Mouse (Mus musculus) midbrain, embryonic 10.5 days (tissue): Measurements from ENCODE around the gene Unc13b. TPM values are rescaled to one million over a fixed set of nuclear protein-coding genes. Genes with fewer than 3 reads are reported as not detected.
A peak's percentile ranks its signal among the peaks of the same experiment; 100 is the strongest.

ENCODE experiments used
- DNase-seq: peaks from one replicate; pipeline ENCODE4 v3.0.0-alpha.2; 2017; ENCODE audit warnings: low spot score
- H3K27ac ChIP-seq: fragments of 300-500 bp; sonication (generic); replicated peaks from 2 replicates; pipeline ENCODE4 v1.5.1; 2016; ENCODE audit warnings: mild to moderate bottlenecking
- H3K27me3 ChIP-seq: fragments of 300-500 bp; sonication (generic); 2 replicates; pipeline ENCODE4 v1.6.1; 2016; ENCODE audit warnings: low read depth, mild to moderate bottlenecking; ENCODE audit not compliant: poor library complexity, severe bottlenecking
- H3K36me3 ChIP-seq: fragments of 300-500 bp; sonication (generic); 2 replicates; pipeline ENCODE4 v1.6.1; 2016; ENCODE audit warnings: mild to moderate bottlenecking, moderate library complexity
- H3K4me1 ChIP-seq: fragments of 300-500 bp; sonication (generic); 2 replicates; pipeline ENCODE4 v1.6.1; 2016
- H3K4me3 ChIP-seq: fragments of 300-500 bp; sonication (generic); 2 replicates; pipeline ENCODE4 v1.5.1; 2016; ENCODE audit warnings: mild to moderate bottlenecking, moderate library complexity
- H3K9me3 ChIP-seq: fragments of 300-500 bp; sonication (generic); replicated peaks from 2 replicates; pipeline ENCODE4 v1.6.1; 2016; ENCODE audit warnings: mild to moderate bottlenecking
- WGBS: fragments of 180-500 bp; shearing (Covaris S2); methylation state at CpG from one replicate; pipeline ENCODE4 v1.1.7; 2016; 5-methylcytosine and 5-hydroxymethylcytosine counted together
- polyA plus RNA-seq: library from polyadenylated mRNA; unstranded; fragments of >200 nt; fragmentation: Nextera tagmentation; extraction: Ambion mirVana; gene quantifications from 2 replicates; pipeline ENCODE4 v1.2.1, GENCODE M21; 2016

Unc13b gene
- polyA plus RNA-seq, 1 experiment from 2014 or later: 9.9 TPM

DNA sequence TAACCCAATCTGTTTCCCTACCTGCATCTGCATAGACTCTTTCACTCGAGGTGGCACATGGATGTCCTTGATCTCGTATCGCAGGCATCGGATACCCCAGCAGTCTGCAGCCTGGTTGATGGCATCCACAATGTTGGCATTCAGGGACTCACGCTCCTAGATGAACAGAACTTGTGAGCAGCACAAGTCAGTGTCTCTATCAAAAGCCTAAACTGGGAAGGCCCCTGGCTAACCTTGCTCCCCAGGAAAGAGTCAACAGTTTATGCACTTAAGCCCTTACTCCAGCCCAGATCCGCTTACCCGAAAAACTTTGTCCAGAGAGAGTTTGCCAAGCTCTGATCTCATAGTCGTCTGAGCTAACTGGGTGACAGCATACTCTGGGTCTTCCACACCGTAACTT, 29.0 kb upstream of the Unc13b start:
- 95% methylated on average over 9 of the region's 9 CpGs for WGBS
- peaks cover 47% of the 10 kb centered on the region for H3K4me1 ChIP-seq
- no peaks in the 10 kb centered on the region for H3K9me3 ChIP-seq
- H3K36me3 ChIP-seq: peaks cover 62% of the 10 kb centered on the region
- H3K4me3 ChIP-seq: peak overlapping the region; percentile 86; the same call in 1 of the 2 replicates
- no peaks in the 10 kb centered on the region for H3K27me3 ChIP-seq
- no peak for DNase-seq
- no peak overlapping the region for H3K27ac ChIP-seq

DNA sequence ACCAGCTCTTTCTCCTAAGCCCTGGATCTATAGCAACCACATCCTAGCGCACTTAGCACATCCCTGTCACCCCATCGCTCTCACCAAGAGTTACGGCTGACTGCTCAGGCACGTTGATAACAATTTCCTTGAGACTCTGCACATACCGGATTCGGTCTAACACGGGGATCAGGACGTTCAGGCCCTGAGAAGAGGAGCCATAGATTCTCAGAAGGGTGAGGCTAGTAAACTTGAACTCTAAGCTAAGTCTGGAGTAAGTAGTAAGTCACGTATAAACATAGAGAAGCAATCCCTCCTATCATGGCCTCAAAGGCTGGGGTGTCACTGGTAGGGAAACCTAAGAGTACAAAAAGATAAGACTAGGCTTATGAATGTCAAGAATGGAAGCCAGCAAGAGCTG, 28.4 kb upstream of the Unc13b start:
- Histone ChIP-seq H3K9me3 (no peaks in the 10 kb centered on the region), H3K27me3 (no peaks in the 10 kb centered on the region), H3K27ac (peak overlapping the region; percentile 94), H3K4me1 (peaks cover 41% of the 10 kb centered on the region), H3K4me3 (peak overlapping the region; percentile 86), H3K36me3 (peaks cover 68% of the 10 kb centered on the region)
- no peak for DNase-seq
- 79% methylated on average over 9 of the region's 9 CpGs for WGBS

DNA sequence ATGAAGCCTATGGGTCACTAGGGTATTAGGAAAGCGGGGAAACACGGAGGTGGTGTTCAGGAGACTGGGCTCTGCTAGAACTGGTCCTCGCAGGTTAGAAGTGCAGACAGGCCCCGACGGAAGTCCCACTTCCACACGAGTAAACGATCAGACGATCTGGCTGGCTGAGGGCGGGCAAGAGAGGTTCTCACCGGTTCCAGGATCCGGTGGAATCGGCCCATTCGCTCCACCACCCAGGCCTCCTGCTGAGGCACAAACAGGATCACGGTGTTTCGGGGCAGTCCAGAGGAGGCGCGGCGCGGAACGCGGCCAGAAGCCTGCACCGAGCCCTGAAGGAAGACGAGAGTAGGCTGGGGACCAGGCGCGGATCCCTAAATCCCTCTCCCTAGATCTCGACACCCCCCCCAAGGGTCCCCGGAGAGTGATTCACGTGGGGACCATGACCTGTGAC, 27.9 kb upstream of the Unc13b start:
- WGBS: 2% methylated on average over 28 of the region's 28 CpGs

DNA sequence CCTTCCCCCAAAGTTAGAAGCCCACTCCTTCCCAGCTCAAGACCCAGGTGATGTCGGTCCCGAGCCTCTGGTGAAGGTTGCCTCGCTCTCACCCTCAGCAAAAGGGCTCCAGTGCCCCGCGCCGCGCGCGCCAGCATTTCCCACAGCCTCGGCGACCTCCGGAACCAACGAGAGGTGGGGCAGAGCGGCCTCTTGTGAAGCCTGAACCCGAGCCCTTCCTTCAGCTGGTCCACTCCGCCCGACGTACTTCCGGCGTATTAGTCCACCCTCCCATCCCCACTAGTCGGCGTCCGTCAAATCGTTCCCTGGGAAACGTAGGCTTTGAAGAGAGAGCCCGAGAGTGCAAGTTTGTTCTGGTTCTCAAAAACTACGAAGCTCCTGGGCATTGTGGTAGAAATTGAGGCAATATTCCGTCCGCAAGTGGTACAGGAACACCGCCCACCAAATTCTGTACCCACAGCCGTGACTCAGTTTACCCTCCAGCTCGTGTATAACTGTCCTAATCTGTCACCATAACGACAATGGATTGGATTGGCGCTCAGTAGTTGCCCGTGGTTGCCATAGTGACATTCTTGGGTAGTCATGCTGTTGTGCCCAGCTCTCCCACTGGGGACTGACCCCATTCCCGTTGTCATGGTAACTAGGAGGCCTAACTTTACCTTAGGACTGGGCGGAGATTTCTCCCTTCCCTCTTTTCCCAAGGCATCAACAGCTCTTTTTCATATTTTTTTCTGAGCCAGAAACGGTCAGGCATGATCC, 27.3 kb upstream of the Unc13b start, which contains the start of gene Stoml2:
Gene Stoml2, minus strand, starts transcription at position 474 of the 759 bp plus-strand sequence.
- Histone ChIP-seq H3K27me3 (no peaks in the 10 kb centered on the region), H3K4me3 (peak within 1 kb of the TSS; percentile 86), H3K27ac (peak within 1 kb of the TSS; percentile 94), H3K9me3 (no peaks in the 10 kb centered on the region), H3K4me1 (peaks cover 35% of the 10 kb centered on the region), H3K36me3 (peaks cover 79% of the 10 kb centered on the region)
- under 1% methylated on average over 38 of the region's 38 CpGs for WGBS
- DNase-seq: peak; percentile 92

More for the DNA sequence above, 27.9 kb upstream of the Unc13b start:
- H3K36me3 ChIP-seq: peaks cover 73% of the 10 kb centered on the region
- peak overlapping the region; percentile 86 for H3K4me3 ChIP-seq
- DNase-seq: no peak
- H3K27me3 ChIP-seq: no peaks in the 10 kb centered on the region
- no peaks in the 10 kb centered on the region for H3K9me3 ChIP-seq
- peak overlapping the region; percentile 94 for H3K27ac ChIP-seq
- peaks cover 36% of the 10 kb centered on the region for H3K4me1 ChIP-seq

GRCm38 (mm10) chr4:43032501-43032900, 26.3 kb upstream of the Unc13b start:
- Histone ChIP-seq H3K9me3 (no peaks in the 10 kb centered on the region), H3K27me3 (no peaks in the 10 kb centered on the region), H3K27ac (peak overlapping the region; percentile 94), H3K4me3 (no peak overlapping the region), H3K4me1 (peaks cover 39% of the 10 kb centered on the region), H3K36me3 (peaks cover 76% of the 10 kb centered on the region)
- WGBS: 92% methylated on average over 1 of the region's 1 CpGs
- DNase-seq: no peak

GRCm38 (mm10) chr4:43033481-43033880, 25.3 kb upstream of the Unc13b start:
- H3K27ac ChIP-seq: no peak overlapping the region
- H3K9me3 ChIP-seq: no peaks in the 10 kb centered on the region
- no peaks in the 10 kb centered on the region for H3K27me3 ChIP-seq
- H3K4me1 ChIP-seq: peaks cover 48% of the 10 kb centered on the region
- H3K36me3 ChIP-seq: peaks cover 66% of the 10 kb centered on the region
- DNase-seq: no peak
- WGBS: 88% methylated on average over 14 of the region's 14 CpGs
- no peak overlapping the region for H3K4me3 ChIP-seq

- H3K27ac ChIP-seq: no peak overlapping the region
- WGBS: 95% methylated on average over 6 of the region's 6 CpGs
- no peaks in the 10 kb centered on the region for H3K27me3 ChIP-seq
- H3K36me3 ChIP-seq: peaks cover 49% of the 10 kb centered on the region
- no peak for DNase-seq
- no peaks in the 10 kb centered on the region for H3K9me3 ChIP-seq
- H3K4me1 ChIP-seq: peaks cover 59% of the 10 kb centered on the region
- no peak overlapping the region for H3K4me3 ChIP-seq
These were observed 22.9 kb upstream of the Unc13b start for GRCm38 (mm10) chr4:43035851-43036250.

DNA sequence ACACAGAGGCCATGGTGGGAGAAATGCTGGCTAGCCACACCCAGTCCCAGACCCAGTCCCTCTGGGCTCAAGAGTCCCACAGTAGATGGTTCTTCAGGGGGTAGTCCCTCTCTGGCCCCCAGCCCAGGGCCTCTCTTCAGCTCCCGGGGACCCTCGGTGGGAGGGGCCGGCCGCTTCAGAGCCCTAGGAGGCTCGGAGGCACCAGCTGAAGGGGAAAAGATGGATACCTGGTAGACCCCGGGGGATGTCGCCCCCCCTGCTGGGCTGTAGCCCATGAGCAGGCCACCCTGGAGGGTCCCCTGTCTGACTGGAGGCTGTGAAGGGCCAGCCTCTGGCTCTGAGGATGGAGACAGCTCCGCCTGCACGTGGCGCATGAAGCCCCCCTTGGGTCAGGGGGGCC, 22.4 kb upstream of the Unc13b start:
- Histone ChIP-seq H3K27ac (no peak overlapping the region), H3K4me1 (peaks cover 63% of the 10 kb centered on the region), H3K27me3 (no peaks in the 10 kb centered on the region), H3K36me3 (peaks cover 49% of the 10 kb centered on the region), H3K4me3 (peak overlapping the region; percentile 14; the same call in 1 of the 2 replicates), H3K9me3 (no peaks in the 10 kb centered on the region)
- 93% methylated on average over 10 of the region's 10 CpGs for WGBS
- DNase-seq: no peak

GRCm38 (mm10) chr4:43037860-43038566, 20.7 kb upstream of the Unc13b start:
- Histone ChIP-seq H3K36me3 (peaks cover 47% of the 10 kb centered on the region), H3K9me3 (no peaks in the 10 kb centered on the region), H3K27ac (no peak overlapping the region; the same call in 1 of the 2 replicates), H3K4me3 (0 out of 2 replicates have a peak overlapping the region, but pooled peaks have one; percentile 81), H3K27me3 (no peaks in the 10 kb centered on the region), H3K4me1 (peaks cover 56% of the 10 kb centered on the region)
- no peak for DNase-seq
- 79% methylated on average over 4 of the region's 4 CpGs for WGBS

- peak overlapping the region; percentile 91 for H3K27ac ChIP-seq
- peaks cover 39% of the 10 kb centered on the region for H3K36me3 ChIP-seq
- H3K4me1 ChIP-seq: peaks cover 57% of the 10 kb centered on the region
- no peaks in the 10 kb centered on the region for H3K27me3 ChIP-seq
- DNase-seq: no peak
- WGBS: 64% methylated on average over 15 of the region's 15 CpGs
- peak overlapping the region; percentile 81 for H3K4me3 ChIP-seq
- no peaks in the 10 kb centered on the region for H3K9me3 ChIP-seq
These were observed 19.9 kb upstream of the Unc13b start for GRCm38 (mm10) chr4:43038567-43039495.

DNA sequence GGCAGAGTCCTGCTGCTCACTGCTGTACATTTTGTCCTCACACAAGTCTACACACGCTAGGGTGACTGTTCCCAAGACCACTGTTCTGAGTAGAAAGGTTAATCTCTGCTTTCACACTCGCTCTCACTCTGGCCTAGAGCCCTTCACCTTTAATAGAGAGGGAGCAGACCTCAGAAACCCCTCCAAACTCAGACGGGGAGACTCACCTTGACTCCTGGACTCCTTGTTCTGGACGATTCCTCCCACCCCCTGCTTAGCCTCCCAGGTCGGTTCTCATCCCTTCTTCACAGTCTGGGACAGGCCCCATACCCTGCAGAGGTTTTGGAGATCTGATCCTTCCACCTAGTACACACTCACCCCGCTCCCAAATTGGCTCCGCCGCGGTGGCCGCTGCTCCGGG, 19.1 kb upstream of the Unc13b start:
- Histone ChIP-seq H3K4me3 (peak overlapping the region; percentile 81), H3K36me3 (peaks cover 31% of the 10 kb centered on the region), H3K9me3 (no peaks in the 10 kb centered on the region), H3K27me3 (no peaks in the 10 kb centered on the region), H3K4me1 (peaks cover 65% of the 10 kb centered on the region), H3K27ac (peak overlapping the region; percentile 91)
- no peak for DNase-seq
- WGBS: 3% methylated on average over 11 of the region's 11 CpGs

DNA sequence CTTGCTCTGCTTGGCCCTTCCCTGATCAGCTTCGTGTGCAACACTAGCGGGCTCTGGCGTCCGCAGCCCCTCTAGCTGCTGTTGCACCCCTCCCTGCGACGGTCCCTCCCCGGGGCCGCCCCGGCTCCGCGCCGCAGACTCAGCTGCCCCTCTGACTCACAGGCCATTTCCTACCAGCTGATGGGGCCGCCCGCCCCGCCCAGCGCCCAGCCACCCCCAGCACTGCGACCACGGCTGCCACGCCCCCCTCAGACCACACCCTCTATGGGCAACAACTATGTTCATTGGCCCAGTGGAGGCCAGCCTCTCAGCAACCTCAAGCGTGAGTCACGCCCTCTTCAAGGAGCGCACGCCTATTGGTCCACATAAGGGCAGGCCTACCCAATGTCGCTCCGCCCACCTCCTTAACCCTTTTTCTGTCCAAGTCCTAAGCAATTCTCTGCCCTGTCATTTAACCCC, 18.6 kb upstream of the Unc13b start:
- H3K36me3 ChIP-seq: peaks cover 26% of the 10 kb centered on the region
- under 1% methylated on average over 25 of the region's 25 CpGs for WGBS
- no peaks in the 10 kb centered on the region for H3K27me3 ChIP-seq
- H3K4me1 ChIP-seq: peaks cover 70% of the 10 kb centered on the region
- DNase-seq: peak; percentile 96
- H3K9me3 ChIP-seq: no peaks in the 10 kb centered on the region
- H3K4me3 ChIP-seq: peak overlapping the region; percentile 81
- peak overlapping the region; percentile 91 for H3K27ac ChIP-seq
